Mouse (Mus musculus) frontal cortex, adult (tissue): ENCODE measurements around the gene Nrip3.

Source experiments
- ATAC-seq: cut with Nextera tagmentation; 2 replicates; pipeline ENCODE4 v1.9.2; 2017; ENCODE audit warnings: mild to moderate bottlenecking, moderate library complexity, mixed read lengths; ENCODE audit not compliant: low TSS enrichment

Gene Nrip3

GRCm38 (mm10) chr7:109781470-109782203 is at the start of gene Nrip3:
Gene Nrip3 (minus strand): TSS chr7:109782025.
- peak; percentile 85 for ATAC-seq

GRCm38 (mm10) chr7:109831376-109831775 is 49.6 kb upstream of the Nrip3 start:
- no peak for ATAC-seq

- ATAC-seq, result no peak
Measured at GRCm38 (mm10) chr7:109826911-109827310, 45.1 kb upstream of the Nrip3 start.

GRCm38 (mm10) chr7:109825293-109825692 is 43.5 kb upstream of the Nrip3 start:
- ATAC-seq, result peak; percentile 69

- ATAC-seq, result no peak
Measured at GRCm38 (mm10) chr7:109818600-109818999, 36.8 kb upstream of the Nrip3 start.

GRCm38 (mm10) chr7:109817954-109818353 is 36.1 kb upstream of the Nrip3 start:
- ATAC-seq, result no peak

- ATAC-seq, result no peak
Measured at GRCm38 (mm10) chr7:109813330-109814140, 31.7 kb upstream of the Nrip3 start.

- no peak for ATAC-seq
Measured at GRCm38 (mm10) chr7:109807616-109808485, 26.0 kb upstream of the Nrip3 start.

GRCm38 (mm10) chr7:109804843-109805242 is 23.0 kb upstream of the Nrip3 start:
- ATAC-seq, result no peak

GRCm38 (mm10) chr7:109804355-109804754 is 22.5 kb upstream of the Nrip3 start:
- no peak for ATAC-seq

GRCm38 (mm10) chr7:109803516-109803915 is 21.7 kb upstream of the Nrip3 start:
- ATAC-seq, result no peak

- no peak for ATAC-seq
Measured at GRCm38 (mm10) chr7:109800626-109801025, 18.8 kb upstream of the Nrip3 start.

GRCm38 (mm10) chr7:109799168-109799567 is 17.3 kb upstream of the Nrip3 start:
- no peak for ATAC-seq

- ATAC-seq, result no peak
Measured at GRCm38 (mm10) chr7:109795564-109795963, 13.7 kb upstream of the Nrip3 start.

GRCm38 (mm10) chr7:109794556-109794955 is 12.7 kb upstream of the Nrip3 start:
- no peak for ATAC-seq

- ATAC-seq, result no peak
Measured at GRCm38 (mm10) chr7:109792759-109793158, 10.9 kb upstream of the Nrip3 start.

GRCm38 (mm10) chr7:109790818-109791217 is 9.0 kb upstream of the Nrip3 start:
- no peak for ATAC-seq

- ATAC-seq, result no peak
Measured at GRCm38 (mm10) chr7:109787860-109788259, 6.0 kb upstream of the Nrip3 start.

- no peak for ATAC-seq
Measured at GRCm38 (mm10) chr7:109783281-109783680, 1.5 kb upstream of the Nrip3 start.

GRCm38 (mm10) chr7:109781087-109781469 is 747 bp downstream of the Nrip3 start:
- ATAC-seq, result peak; percentile 66

GRCm38 (mm10) chr7:109772251-109772650 is 9.6 kb downstream of the Nrip3 start:
- no peak for ATAC-seq
